Mouse (Mus musculus) naive thymus-derived CD4-positive, alpha-beta T cell, adult 5 months (primary cell): Measurements from ENCODE around the gene Xrn2. TPM values are rescaled to one million over a fixed set of nuclear protein-coding genes. Genes with fewer than 3 reads are reported as not detected.

Experiments used
- polyA plus RNA-seq: library from polyadenylated mRNA; unstranded; fragments of 100-300 nt; shearing (Covaris generic); gene quantifications from one replicate; pipeline ENCODE4 v1.2.1, GENCODE M21; 2017

The Xrn2 gene
- polyA plus RNA-seq = 195 TPM

DNA sequence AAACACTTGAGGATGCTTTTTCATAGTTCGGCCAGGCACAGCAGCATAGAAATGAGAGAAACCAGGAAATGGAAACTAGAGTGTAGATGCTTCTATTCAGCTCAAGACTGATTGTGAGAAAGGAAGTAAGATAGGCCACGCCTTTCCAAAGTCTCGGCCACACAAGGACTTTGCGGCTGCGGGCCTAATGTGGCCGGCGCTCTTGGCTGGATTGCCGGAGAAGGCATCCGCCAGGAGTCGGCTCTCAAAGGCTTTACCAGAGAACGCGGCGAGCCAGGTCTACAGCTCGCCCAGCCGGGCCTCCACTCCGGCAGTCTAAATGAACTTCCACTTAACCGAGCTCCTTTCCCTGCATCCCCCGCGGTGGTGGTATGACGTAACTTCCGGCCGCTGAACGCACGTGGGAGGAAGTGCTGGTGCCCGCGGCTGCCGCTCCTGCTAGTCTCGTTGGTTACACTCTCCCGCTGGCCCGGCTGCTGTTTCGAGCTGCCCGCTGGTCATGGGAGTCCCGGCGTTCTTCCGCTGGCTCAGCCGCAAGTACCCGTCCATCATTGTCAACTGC, at the start of gene Xrn2:
Gene Xrn2, plus strand, starts transcription at position 374 of the 562 bp plus-strand sequence.

DNA sequence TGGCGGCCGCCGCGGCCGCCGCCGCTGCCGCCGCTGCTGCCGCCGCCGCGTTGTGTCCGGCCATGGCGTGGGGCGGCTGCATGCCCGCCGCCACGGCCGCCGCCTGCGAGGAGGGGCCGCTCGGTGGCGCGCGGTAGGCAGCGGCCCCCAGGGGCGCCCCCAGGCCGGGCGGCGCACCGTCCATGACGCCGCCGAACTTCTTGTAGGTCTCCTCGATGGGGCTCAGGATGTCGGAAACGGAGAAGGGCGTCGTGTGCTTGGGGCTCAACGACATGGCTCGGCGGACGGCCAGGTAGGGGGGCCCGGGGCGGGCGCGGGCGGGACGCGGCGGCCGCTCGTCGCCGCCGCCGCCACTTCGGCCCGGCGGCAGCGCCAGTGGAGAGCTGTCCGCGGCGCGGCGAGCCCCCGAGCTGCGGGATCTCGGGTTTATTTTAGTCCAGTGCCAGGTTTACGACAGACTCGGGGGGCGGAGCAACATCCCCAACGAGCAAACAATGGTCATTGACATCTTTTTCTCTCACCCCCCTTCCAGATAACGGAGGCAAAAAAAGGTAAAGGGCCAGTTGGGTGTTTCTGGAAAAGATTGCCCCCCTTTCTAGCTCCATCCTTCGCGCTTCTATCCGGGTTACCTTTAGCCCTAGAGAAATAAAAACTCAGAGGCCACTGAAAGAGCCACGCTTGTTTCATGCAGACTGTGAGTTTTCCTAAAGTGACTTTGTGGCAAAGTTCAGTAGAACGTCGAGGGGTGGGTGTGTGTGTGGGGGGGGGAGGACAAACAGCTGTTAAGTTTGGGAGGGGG, 72.5 kb downstream of the Xrn2 start, which contains the start of gene Nkx2-4:
Gene Nkx2-4, minus strand, starts transcription at position 374 of the 799 bp plus-strand sequence.

Other genes starting within 250 kb of the Xrn2 start
- gene Kiz, start 157.1 kb upstream of the Xrn2 start, polyA plus RNA-seq = 23.4 TPM
- not detected for gene Nkx2-4, start 72.4 kb downstream of the Xrn2 start, polyA plus RNA-seq
- not detected for gene Nkx2-2, start 181.2 kb downstream of the Xrn2 start, polyA plus RNA-seq